Mouse (Mus musculus): ENCODE measurements around the gene Dpp6. TPM values are rescaled to one million over a fixed set of nuclear protein-coding genes. Genes with fewer than 3 reads are reported as not detected.

Dpp6 gene
- 0.06 TPM in 1 of 2 replicates, not detected in the other for polyA plus RNA-seq (2015; fragmentation: Nextera tagmentation; extraction: Ambion mirVana)

GRCm38 (mm10) chr5:26816975-26817941 is at the start of gene Dpp6:
Gene Dpp6 (plus strand): TSS chr5:26817203.
- no peaks in the 10 kb centered on the region for H3K36me3 ChIP-seq (replicated peaks; ENCODE audit: insufficient read depth, low read length)

GRCm38 (mm10) chr5:26783955-26784354 is 33.0 kb upstream of the Dpp6 start:
- 63% methylated on average over 3 of the region's 3 CpGs for WGBS (ENCODE audit: insufficient replicate concordance)
- H3K9me3 ChIP-seq (ENCODE audit: low read length): no peaks in the 10 kb centered on the region
- DNase-seq (no peak), ATAC-seq (no peak)
- H3K36me3 ChIP-seq (replicated peaks; ENCODE audit: insufficient read depth, low read length): no peaks in the 10 kb centered on the region
- H3K4me2 ChIP-seq (ENCODE audit: low read depth, low read length): no peak overlapping the region
- H3K27ac ChIP-seq (ENCODE audit: low read depth): no peak overlapping the region
- H3K27me3 ChIP-seq (ENCODE audit: insufficient read depth, low read length): no peaks in the 10 kb centered on the region
- H3K4me1 ChIP-seq (ENCODE audit: insufficient read depth): no peaks in the 10 kb centered on the region
- H3K9ac ChIP-seq (replicated peaks): no peak overlapping the region
- TF ChIP-seq CTCF (IDR thresholded peaks at IDR 0.05; ENCODE audit: low read depth): no peak
- no peak for TF ChIP-seq EP300 (IDR thresholded peaks at IDR 0.05; ENCODE audit: low read depth)
- no peak overlapping the region for H3K4me3 ChIP-seq (ENCODE audit: low read depth, low read length)

More at GRCm38 (mm10) chr5:26816975-26817941, at the start of gene Dpp6:
- H3K4me1 ChIP-seq (ENCODE audit: insufficient read depth): no peaks in the 10 kb centered on the region
- no peak within 1 kb of the TSS for H3K4me2 ChIP-seq (ENCODE audit: low read depth, low read length)
- H3K27me3 ChIP-seq (ENCODE audit: insufficient read depth, low read length): no peaks in the 10 kb centered on the region
- 4% methylated on average over 47 of the region's 48 CpGs for WGBS (ENCODE audit: insufficient replicate concordance)
- TF ChIP-seq CTCF (IDR thresholded peaks at IDR 0.05; ENCODE audit: low read depth) (no peak), EP300 (IDR thresholded peaks at IDR 0.05; ENCODE audit: low read depth) (no peak)
- H3K9ac ChIP-seq (replicated peaks): no peak within 1 kb of the TSS
- no peak within 1 kb of the TSS for H3K4me3 ChIP-seq (ENCODE audit: low read depth, low read length)
- no peaks in the 10 kb centered on the region for H3K9me3 ChIP-seq (ENCODE audit: low read length)
- DNase-seq (no peak), ATAC-seq (no peak)
- no peak within 1 kb of the TSS for H3K27ac ChIP-seq (ENCODE audit: low read depth)

GRCm38 (mm10) chr5:26795524-26795923 is 21.5 kb upstream of the Dpp6 start:
- 77% methylated on average over 2 of the region's 2 CpGs for WGBS (ENCODE audit: insufficient replicate concordance)
- no peaks in the 10 kb centered on the region for H3K36me3 ChIP-seq (replicated peaks; ENCODE audit: insufficient read depth, low read length)
- H3K27ac ChIP-seq (ENCODE audit: low read depth): no peak overlapping the region

GRCm38 (mm10) chr5:26835972-26836371 is 19.0 kb downstream of the Dpp6 start:
- no peaks in the 10 kb centered on the region for H3K36me3 ChIP-seq (replicated peaks; ENCODE audit: insufficient read depth, low read length)

More at GRCm38 (mm10) chr5:26795524-26795923, 21.5 kb upstream of the Dpp6 start:
- Histone ChIP-seq H3K9ac (replicated peaks) (no peak overlapping the region), H3K27me3 (ENCODE audit: insufficient read depth, low read length) (no peaks in the 10 kb centered on the region), H3K4me3 (ENCODE audit: low read depth, low read length) (no peak overlapping the region), H3K4me1 (ENCODE audit: insufficient read depth) (no peaks in the 10 kb centered on the region), H3K4me2 (ENCODE audit: low read depth, low read length) (no peak overlapping the region), H3K9me3 (ENCODE audit: low read length) (no peaks in the 10 kb centered on the region)
- TF ChIP-seq EP300 (IDR thresholded peaks at IDR 0.05; ENCODE audit: low read depth): no peak
- no peak for TF ChIP-seq CTCF (IDR thresholded peaks at IDR 0.05; ENCODE audit: low read depth)
- ATAC-seq (no peak), DNase-seq (no peak)

GRCm38 (mm10) chr5:26841151-26841550 is 24.1 kb downstream of the Dpp6 start:
- DNase-seq (no peak), ATAC-seq (no peak)
- no peak overlapping the region for H3K4me2 ChIP-seq (ENCODE audit: low read depth, low read length)
- no peak overlapping the region for H3K9ac ChIP-seq (replicated peaks)
- no peak overlapping the region for H3K4me3 ChIP-seq (ENCODE audit: low read depth, low read length)
- no peaks in the 10 kb centered on the region for H3K36me3 ChIP-seq (replicated peaks; ENCODE audit: insufficient read depth, low read length)
- H3K27ac ChIP-seq (ENCODE audit: low read depth): no peak overlapping the region
- H3K27me3 ChIP-seq (ENCODE audit: insufficient read depth, low read length): no peaks in the 10 kb centered on the region
- H3K9me3 ChIP-seq (ENCODE audit: low read length): no peaks in the 10 kb centered on the region
- TF ChIP-seq CTCF (IDR thresholded peaks at IDR 0.05; ENCODE audit: low read depth) (no peak), EP300 (IDR thresholded peaks at IDR 0.05; ENCODE audit: low read depth) (no peak)
- H3K4me1 ChIP-seq (ENCODE audit: insufficient read depth): no peaks in the 10 kb centered on the region
- 28% methylated on average over 4 of the region's 4 CpGs for WGBS (ENCODE audit: insufficient replicate concordance)

More at GRCm38 (mm10) chr5:26835972-26836371, 19.0 kb downstream of the Dpp6 start:
- no peak overlapping the region for H3K9ac ChIP-seq (replicated peaks)
- ATAC-seq (no peak), DNase-seq (no peak)
- H3K27me3 ChIP-seq (ENCODE audit: insufficient read depth, low read length): no peaks in the 10 kb centered on the region
- H3K4me1 ChIP-seq (ENCODE audit: insufficient read depth): no peaks in the 10 kb centered on the region
- H3K4me2 ChIP-seq (ENCODE audit: low read depth, low read length): no peak overlapping the region
- TF ChIP-seq EP300 (IDR thresholded peaks at IDR 0.05; ENCODE audit: low read depth): no peak
- no peak for TF ChIP-seq CTCF (IDR thresholded peaks at IDR 0.05; ENCODE audit: low read depth)
- 66% methylated on average over 1 of the region's 1 CpGs for whole genome bisulfite sequencing (ENCODE audit: insufficient replicate concordance)
- no peak overlapping the region for H3K27ac ChIP-seq (ENCODE audit: low read depth)
- H3K4me3 ChIP-seq (ENCODE audit: low read depth, low read length): no peak overlapping the region
- H3K9me3 ChIP-seq (ENCODE audit: low read length): no peaks in the 10 kb centered on the region

GRCm38 (mm10) chr5:26854746-26855145 is 37.7 kb downstream of the Dpp6 start:
- Histone ChIP-seq H3K27ac (ENCODE audit: low read depth) (no peak overlapping the region), H3K9ac (replicated peaks) (no peak overlapping the region), H3K9me3 (ENCODE audit: low read length) (no peaks in the 10 kb centered on the region), H3K4me2 (ENCODE audit: low read depth, low read length) (no peak overlapping the region), H3K27me3 (ENCODE audit: insufficient read depth, low read length) (no peaks in the 10 kb centered on the region), H3K4me3 (ENCODE audit: low read depth, low read length) (no peak overlapping the region), H3K36me3 (replicated peaks; ENCODE audit: insufficient read depth, low read length) (no peaks in the 10 kb centered on the region), H3K4me1 (ENCODE audit: insufficient read depth) (no peaks in the 10 kb centered on the region)
- WGBS (ENCODE audit: insufficient replicate concordance): 59% methylated on average over 4 of the region's 4 CpGs
- no peak for DNase-seq
- TF ChIP-seq CTCF (IDR thresholded peaks at IDR 0.05; ENCODE audit: low read depth) (no peak), EP300 (IDR thresholded peaks at IDR 0.05; ENCODE audit: low read depth) (no peak)
- ATAC-seq: no peak

Measured in liver, postnatal 0 days (tissue).